Mouse (Mus musculus): ENCODE data around the gene Arnt2.

The Arnt2 gene

DNA sequence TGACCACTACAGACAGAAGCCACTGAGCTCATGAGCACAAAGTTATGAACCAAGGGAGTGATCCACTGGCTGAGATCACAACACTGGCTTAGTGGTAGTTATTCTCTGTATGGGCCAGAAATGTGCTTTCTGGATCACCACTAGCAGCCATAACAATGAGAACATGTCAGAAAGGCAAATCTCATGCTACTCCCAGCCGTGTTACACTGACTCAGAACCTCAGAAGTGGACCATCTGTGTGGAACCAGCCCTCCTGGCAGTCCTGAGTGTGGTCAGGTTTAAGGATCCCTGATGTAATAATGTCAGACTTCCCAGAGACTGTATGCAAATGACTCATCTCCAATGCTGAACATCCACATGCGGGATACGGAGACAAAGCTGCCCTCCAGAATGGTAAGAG lies 13.4 kb downstream of the Arnt2 start:
- DNase-seq, result no peak

- DNase-seq, result no peak
Observed at GRCm38 (mm10) chr7:84387826-84388225, 22.1 kb downstream of the Arnt2 start.

DNA sequence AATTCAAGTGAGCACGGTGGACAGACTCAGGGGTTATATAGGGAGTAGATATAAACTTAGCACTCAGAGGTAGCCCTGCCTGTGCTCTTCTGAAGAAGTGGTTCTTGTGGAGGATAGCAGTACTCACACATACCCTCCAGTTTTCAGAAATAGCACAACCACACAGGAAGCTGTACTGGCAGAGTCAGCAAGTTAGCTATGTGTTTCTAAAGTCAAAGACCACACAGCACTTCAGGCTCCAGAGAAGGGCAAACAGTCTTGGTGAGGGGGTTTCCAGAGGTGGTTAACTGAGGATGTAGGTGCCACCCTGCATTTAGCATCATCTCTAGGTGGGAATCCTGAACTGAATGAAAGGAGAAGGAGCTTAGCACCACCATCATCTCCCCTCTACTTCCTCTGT lies 23.5 kb downstream of the Arnt2 start:
- no peak for DNase-seq

GRCm38 (mm10) chr7:84384778-84385177 lies 25.2 kb downstream of the Arnt2 start:
- no peak for DNase-seq

DNA sequence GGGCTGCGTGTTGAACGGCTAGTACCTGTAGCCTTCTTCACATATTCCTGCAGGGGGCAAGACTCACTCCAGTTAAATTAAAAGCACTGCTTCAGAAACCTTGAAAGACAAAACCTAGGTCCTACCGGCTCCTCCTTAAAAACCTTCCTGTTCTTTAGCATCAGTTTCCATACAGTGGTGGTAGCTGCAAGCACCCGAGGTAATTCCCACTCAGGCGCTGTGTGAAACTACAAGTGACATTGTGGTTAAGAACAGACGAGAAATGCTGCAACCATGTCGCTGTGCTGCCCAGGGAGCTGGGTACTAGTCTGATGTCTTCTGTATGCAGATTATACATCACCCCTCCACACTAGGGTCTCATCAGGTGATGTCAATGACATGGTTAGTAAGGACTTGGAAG lies 25.9 kb downstream of the Arnt2 start:
- no peak for DNase-seq

DNA sequence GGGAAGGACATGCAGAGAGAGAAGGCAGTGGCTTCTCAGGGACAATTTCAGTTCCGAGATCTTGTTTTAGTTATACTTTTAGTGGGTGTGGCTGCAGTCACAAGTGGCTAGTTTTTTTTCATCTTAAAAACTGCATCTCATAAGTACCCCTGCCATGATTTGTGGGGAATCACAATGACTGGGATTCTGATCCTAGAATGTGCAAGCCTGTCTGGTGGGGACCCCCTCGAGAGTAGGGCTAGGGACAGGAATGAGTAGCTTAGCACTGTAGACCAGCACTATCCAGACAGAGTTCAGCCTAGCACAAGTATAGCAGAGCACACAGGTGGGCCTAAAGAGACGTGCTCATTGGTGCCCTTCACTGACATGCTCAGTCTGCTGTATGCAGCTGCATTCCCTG lies 27.6 kb downstream of the Arnt2 start:
- no peak for DNase-seq

GRCm38 (mm10) chr7:84380810-84381209 lies 29.2 kb downstream of the Arnt2 start:
- DNase-seq, result no peak

- no peak for DNase-seq
Observed at GRCm38 (mm10) chr7:84377330-84377729, 32.6 kb downstream of the Arnt2 start.

- no peak for DNase-seq
Observed at GRCm38 (mm10) chr7:84373691-84374090, 36.3 kb downstream of the Arnt2 start.

- no peak for DNase-seq
Observed at GRCm38 (mm10) chr7:84372871-84373270, 37.1 kb downstream of the Arnt2 start.

DNA sequence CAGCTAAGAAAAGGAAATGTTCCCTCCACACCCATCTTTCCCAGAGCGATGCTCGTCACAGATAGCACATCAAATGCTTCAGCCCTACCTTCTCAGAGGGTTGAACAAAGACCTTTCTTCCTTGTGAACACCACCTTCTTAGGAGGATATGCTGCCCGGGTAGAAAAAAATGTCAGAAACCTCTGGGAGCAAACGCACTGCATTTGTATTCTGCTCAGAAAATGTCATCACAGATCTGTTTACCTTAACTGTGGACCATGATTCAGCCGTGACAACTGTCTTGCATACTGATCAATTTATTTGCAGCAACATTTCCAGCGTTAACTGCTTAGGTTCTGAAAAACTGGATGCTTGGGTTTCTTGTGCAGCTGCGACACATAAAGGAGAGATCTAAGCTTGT lies 37.7 kb downstream of the Arnt2 start:
- DNase-seq, result no peak

DNA sequence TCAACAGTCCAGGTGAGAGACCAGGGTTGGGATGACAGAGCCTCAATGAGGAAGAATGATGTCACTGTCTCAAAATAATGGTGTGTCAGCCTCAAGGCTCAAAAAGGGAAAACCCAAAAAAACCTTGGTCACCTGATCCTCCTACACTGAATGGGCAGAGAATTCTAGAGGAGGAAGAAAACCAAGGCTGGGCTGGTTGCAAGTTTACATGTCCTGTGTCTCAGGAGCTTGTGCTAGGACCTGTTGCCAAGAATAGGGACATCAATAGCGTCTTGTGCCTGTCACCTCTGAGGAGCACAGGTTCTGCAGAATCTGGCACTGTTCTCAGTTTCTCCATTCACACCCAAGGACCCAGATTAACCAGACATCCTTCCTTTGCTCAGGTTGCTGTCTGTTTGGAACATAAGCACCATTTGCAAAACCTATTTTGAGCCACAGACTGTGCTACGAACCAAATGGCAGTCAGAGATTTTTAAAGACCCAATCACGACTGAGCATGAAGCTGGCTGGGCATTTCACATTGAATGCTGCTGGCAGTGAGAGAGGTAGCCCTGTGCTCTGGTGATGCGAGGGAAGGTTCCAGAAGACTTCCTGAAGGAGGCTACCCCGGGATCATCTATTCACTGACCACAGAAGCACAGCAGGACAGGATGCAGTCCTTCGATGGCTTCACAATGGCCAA lies 38.9 kb downstream of the Arnt2 start:
- DNase-seq, result no peak

DNA sequence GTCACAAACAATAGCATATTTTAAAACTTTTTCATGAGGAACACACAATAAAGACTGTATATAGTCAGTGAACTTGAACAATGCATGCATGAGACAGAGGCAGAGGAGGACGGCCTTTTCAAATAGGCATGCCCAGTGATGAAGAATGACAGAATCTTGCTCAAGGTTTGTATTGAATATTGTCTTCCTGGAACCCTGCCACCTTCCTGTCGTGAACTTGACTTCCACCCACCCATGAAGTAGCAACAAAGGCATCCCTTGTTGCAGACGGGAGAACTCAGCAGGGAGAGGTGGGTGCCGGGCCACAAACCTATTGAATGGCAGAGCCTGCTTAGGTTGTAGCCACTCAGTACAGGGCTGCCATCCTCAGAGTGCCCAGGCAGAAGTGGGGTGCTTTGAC lies 43.7 kb downstream of the Arnt2 start:
- no peak for DNase-seq

- DNase-seq, result no peak
Observed at GRCm38 (mm10) chr7:84362711-84363110, 47.3 kb downstream of the Arnt2 start.

DNA sequence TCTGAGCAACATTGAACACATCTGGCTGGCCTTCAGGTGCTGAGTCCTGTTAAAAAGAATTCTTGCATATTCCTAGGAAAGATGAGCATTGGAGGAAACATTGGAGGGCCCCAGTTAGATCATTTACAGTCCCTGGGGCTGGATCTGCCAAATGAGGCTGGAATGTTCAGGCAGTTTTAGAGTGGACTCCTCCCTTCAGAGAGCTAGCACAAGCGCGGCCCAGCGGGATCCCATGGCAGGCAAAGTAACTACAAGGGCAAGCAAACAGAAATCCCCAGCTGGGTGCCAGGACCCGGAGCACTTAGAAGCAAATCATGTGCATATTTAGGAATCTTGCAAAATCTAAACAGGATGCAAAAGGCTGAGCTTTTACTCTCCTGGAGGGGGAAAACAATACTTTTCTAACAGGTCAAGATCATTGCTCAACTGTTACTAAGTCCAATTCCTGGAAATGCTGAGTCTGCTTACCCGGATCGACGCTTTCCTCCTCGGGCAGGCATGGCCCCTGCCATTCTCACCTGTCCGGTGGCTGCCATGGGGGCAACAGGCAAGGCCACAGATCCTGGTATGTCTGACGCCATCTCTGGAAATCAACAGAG lies 48.8 kb downstream of the Arnt2 start:
- DNase-seq, result no peak

DNA sequence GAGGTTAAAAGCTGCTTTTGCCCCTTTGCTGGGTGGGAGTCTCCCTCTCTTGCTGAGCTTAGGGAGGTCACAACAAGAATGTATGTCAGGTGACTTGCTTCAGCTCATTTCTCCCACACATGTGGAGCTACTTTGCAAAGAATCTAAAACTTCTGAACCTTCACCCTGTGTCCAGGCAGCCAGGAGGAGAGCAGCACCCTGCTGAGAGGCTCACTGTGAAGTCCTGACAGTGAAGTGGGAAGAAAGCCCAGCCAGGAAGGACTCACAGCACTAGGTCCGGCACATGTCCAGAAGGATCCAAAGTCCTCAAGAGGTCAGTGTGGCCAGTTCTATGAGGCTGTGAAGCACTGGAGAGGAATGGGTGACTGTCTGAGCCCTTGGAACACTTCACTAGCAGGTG lies 51.5 kb downstream of the Arnt2 start:
- DNase-seq, result peak; percentile 10

- peak; percentile 31 for DNase-seq
Observed at GRCm38 (mm10) chr7:84355619-84356570, 54.1 kb downstream of the Arnt2 start.

- DNase-seq, result no peak
Observed at GRCm38 (mm10) chr7:84354890-84355289, 55.1 kb downstream of the Arnt2 start.

DNA sequence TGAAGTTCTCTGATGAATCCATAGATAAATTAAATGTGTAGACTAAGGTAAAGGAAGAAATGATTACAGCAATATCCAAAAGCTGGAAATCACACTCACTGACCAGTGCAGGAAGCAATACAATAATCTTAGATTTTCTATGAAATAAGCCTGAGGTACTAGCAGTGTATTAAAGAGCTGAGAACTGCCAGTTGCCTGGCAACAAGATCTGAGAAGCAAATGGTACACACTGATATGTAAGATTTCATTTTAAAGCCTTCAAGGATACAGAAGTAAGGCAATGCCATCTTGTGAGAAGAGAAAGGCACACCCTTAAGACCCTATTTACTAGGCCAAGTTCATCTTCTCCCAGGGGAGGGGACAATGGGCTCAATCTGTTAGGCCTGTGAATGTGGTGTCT lies 59.4 kb downstream of the Arnt2 start:
- no peak for DNase-seq

DNA sequence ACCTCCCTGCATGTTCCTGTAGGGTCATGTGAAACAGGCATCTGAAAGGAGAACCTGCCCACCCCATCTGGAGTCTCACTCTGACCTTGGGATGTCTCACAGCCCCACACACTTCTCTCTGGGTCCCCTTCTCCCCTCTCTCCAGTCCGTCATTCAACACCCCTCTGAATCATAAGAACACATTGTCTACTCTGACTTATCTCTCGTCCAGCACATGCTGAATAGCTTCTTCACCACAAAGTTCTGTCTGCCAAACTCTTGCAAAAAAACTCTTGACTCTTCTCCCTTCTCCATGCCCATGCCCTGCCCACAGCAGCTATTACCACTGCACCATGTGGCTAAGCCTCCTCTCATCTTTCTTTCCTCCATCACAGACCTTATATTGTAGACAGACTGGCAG lies 60.0 kb downstream of the Arnt2 start:
- DNase-seq, result no peak

DNA sequence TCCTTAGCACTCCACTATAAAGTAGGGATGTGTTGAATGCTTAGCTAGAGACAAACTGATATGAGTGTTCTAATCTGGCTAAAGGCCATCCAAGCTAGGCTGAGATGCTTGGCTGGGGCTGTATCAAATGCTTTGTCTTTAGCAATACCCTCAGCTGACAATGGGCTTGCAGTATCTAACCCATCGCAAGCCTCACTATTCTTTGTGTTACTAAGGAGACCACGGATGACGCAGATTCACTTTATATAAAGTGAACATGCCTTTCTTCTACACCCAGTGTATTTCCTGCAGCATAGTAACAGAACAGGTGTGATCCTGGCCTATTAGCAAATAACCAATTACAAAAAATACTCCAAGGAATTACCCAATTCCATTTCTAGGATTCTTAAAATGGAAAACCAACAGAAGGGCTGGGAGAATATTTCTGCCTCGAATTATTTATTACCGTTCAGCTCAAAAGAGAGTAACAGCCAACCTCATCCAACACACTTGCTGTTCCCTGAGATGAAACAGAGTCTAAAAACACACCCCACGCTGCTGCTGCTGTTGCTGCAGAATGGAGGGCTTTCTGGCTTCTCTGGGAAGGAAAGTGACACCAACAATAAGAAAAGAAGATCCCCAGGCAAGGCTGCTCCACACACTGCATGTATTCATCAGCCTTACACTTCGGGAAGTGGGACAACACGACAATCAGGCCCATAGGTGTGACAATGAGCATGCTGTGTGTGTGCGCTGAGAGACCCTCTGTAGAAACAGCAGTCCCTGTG lies 61.6 kb downstream of the Arnt2 start:
- DNase-seq, result no peak

DNA sequence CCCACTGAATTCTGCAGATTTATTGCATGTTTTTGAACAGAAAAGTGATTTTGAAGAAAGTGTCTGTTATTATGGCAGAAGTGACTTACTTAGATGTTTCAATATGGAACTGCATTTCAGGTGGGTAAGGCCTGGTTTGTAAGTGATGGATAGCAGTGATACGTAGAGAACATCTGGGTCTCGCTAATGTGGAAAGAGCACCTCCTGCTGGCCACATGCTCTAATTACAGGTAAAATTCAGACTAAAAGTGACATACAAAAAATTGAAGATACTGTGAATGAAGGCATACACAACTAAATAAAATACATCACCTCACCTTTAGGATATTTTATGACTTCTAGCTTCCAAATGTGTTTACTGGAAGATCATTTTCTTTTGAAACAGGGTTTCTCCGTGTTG lies 66.8 kb downstream of the Arnt2 start:
- no peak for DNase-seq

DNA sequence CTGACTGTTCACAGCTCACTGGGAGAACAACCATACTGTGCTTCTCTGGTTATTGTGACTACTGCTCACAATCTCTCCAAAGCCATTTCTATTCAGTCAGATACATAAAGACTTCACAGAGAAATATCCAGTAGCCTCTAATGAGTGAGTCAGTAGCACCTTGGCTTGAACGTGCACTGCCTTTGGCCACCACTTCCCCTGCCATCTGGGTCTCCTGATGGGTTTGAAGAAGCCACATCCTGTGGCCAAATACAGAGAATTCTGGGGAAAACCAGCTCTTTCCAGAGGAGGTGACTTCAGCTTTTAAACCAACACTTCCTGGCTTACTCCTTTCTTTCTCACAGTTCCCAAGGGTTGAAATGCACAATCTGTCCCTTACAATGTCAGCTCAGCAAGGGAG lies 69.0 kb downstream of the Arnt2 start:
- peak; percentile 31 for DNase-seq
